Mouse (Mus musculus): ENCODE measurements around the gene Pemt.

GRCm38 (mm10) chr11:60088947-60089346 is 42.7 kb upstream of the Pemt start:
- TF ChIP-seq ZNF384 (IDR thresholded peaks at IDR 0.05; ENCODE audit: low read depth, low read length), result no peak
- TF ChIP-seq HCFC1 (IDR thresholded peaks at IDR 0.05; ENCODE audit: borderline replicate concordance, insufficient read depth, low read length), result no peak
- no peak for TF ChIP-seq CHD2 (IDR thresholded peaks at IDR 0.05; ENCODE audit: low read depth, low read length)
- no peak for TF ChIP-seq MAFK (IDR thresholded peaks at IDR 0.05; ENCODE audit: insufficient read depth, low read depth, low read length)
